Mouse (Mus musculus) effector memory CD4-positive, alpha-beta T cell, adult 7 months (primary cell): Measurements from ENCODE around the gene Zfp945. TPM values are rescaled to one million over a fixed set of nuclear protein-coding genes. Genes with fewer than 3 reads are reported as not detected.

Experiments used
- polyA plus RNA-seq: library from polyadenylated mRNA; unstranded; fragments of 100-300 nt; shearing (Covaris generic); gene quantifications from one replicate; pipeline ENCODE4 v1.2.1, GENCODE M21; 2017

Gene Zfp945
- 16.6 TPM for polyA plus RNA-seq

GRCm38 (mm10) chr17:22866845-22867481 lies at the start of gene Zfp945:
Gene Zfp945 (minus strand): TSS chr17:22867134.

Other genes with a start within 250 kb of the Zfp945 start
- 0.38 TPM for gene Vmn2r113, start 75.8 kb upstream of the Zfp945 start, polyA plus RNA-seq
- gene Vmn2r-ps130, start 194.0 kb upstream of the Zfp945 start, polyA plus RNA-seq = 0.06 TPM